Mouse (Mus musculus): ENCODE measurements around the gene Nr1h4. TPM values are rescaled to one million over a fixed set of nuclear protein-coding genes. Genes with fewer than 3 reads are reported as not detected.

The Nr1h4 gene
- polyA plus RNA-seq, 1 experiment from 2014 or later: 0.07 TPM

DNA sequence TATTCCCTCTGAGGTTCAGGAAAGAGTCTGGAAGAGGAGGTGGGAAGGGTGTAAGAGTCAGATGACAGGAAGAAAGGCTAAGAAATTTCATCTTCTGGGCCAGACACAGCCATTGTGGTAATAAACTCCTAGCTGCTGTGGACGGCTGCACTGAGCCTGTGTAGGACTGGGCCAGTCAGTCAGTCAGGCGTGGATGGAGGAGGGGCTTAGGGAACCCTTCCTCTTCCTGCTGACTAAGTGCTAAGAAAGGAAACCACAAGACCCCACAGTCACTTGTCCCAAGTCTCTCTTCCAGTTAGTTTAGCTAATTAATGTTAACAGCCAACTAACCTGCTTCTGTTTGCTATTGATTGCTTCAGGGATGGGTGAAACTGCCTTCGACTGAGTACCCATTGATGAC is 117.9 kb downstream of the Nr1h4 start:
- DNase-seq (ENCODE audit: low spot score): no peak
- H3K4me1 ChIP-seq: no peaks in the 10 kb centered on the region
- H3K4me3 ChIP-seq: no peak overlapping the region
- 73% methylated on average over 3 of the region's 3 CpGs for WGBS
- H3K27me3 ChIP-seq (ENCODE audit: low read depth, poor library complexity, severe bottlenecking): no peaks in the 10 kb centered on the region
- H3K36me3 ChIP-seq: peaks cover 83% of the 10 kb centered on the region
- H3K9me3 ChIP-seq (replicated peaks): no peaks in the 10 kb centered on the region
- H3K27ac ChIP-seq (replicated peaks): no peak overlapping the region

DNA sequence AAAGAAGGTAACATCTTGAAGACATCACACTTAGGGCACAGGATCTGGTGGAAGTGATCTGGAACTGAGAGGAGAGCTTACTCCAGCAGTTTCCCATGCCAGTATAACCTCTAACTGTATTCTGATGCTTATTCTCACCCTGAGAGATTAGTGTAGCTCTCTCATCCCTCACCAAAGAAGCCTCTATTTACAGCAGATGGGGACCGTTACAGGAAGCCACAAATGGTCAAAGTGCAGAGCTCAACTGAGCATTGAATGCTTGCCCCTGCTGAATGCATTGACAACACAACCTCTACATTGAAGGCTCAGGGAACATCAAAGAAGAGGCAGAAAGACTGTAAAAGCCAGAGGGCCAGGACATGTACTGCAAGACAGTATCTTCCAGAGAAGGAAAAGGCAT is 125.8 kb downstream of the Nr1h4 start:
- H3K4me1 ChIP-seq: no peaks in the 10 kb centered on the region; the same call in 1 of the 2 replicates
- H3K27ac ChIP-seq (replicated peaks): no peak overlapping the region
- no peak overlapping the region for H3K4me3 ChIP-seq
- 67% methylated on average over 1 of the region's 1 CpGs for WGBS
- no peaks in the 10 kb centered on the region for H3K27me3 ChIP-seq (ENCODE audit: low read depth, poor library complexity, severe bottlenecking)
- H3K36me3 ChIP-seq: peaks cover 20% of the 10 kb centered on the region
- DNase-seq (ENCODE audit: low spot score): no peak
- H3K9me3 ChIP-seq (replicated peaks): no peaks in the 10 kb centered on the region

DNA sequence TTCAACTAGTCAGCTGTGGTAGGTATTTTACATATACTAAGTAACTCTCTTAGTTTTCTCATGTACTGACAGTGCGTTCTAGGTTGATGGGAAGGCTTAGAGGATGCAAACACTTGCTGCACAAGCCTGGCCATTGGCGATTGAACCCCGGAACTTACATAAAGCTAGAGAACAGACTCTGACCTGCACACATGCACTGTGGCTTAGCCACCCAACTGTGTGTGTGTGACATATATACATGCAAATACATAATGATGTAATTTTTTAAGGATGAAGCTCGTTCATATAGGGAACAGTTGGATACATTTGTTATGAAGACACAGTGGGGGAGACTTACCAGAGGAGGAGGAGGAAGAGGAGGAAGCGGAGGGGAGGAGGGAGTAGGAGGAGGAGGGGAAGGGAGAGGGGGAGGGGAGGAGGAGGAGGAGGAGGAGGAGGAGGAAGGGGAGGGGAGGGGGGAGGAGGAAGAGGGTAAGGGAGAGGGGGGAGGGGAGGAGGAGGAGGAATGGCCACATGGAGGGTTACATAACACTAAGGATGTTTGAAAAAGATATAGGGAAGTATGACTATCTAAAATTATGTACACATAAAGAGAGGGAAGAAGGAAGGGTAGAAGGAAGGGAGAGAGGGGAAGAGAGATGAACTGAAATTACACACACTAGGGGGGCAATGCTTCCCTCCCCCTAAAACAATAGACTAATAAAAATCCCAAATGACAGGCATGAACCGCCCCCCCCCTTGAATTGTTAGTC is 126.5 kb downstream of the Nr1h4 start:
- Histone ChIP-seq H3K27ac (replicated peaks) (no peak overlapping the region), H3K4me3 (no peak overlapping the region), H3K9me3 (replicated peaks) (no peaks in the 10 kb centered on the region), H3K27me3 (ENCODE audit: low read depth, poor library complexity, severe bottlenecking) (no peaks in the 10 kb centered on the region), H3K4me1 (no peaks in the 10 kb centered on the region; the same call in 1 of the 2 replicates), H3K36me3 (peaks cover 18% of the 10 kb centered on the region)
- WGBS: 85% methylated on average over 5 of the region's 6 CpGs
- DNase-seq (ENCODE audit: low spot score): no peak

DNA sequence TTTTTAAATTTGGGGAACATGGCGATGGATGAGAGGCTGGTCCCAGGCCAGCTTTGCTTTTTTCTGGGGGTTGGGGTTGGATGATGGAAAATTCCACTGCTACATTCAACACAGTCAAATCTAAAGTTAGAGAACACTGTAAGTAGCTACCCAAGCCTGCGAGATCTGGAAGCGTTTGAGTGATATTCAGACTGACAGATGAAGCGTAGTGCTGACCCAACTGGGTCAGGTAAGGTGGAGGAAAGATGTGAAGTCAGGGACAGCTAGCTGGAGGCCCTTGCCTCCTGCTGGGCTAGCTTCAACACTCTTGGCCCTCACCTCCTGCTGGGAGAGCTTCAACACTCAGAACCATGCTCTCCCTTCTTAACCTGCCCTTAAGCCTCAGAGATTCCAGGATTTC is 128.4 kb downstream of the Nr1h4 start:
- no peak overlapping the region for H3K4me3 ChIP-seq
- H3K4me1 ChIP-seq: no peaks in the 10 kb centered on the region; the same call in 1 of the 2 replicates
- H3K9me3 ChIP-seq (replicated peaks): peaks cover 3% of the 10 kb centered on the region; the same call in 1 of the 2 replicates
- H3K27ac ChIP-seq (replicated peaks): no peak overlapping the region
- WGBS: 80% methylated on average over 4 of the region's 4 CpGs
- no peak for DNase-seq (ENCODE audit: low spot score)
- 0 out of 2 replicates have a peak, but pooled peaks cover 3% of the 10 kb centered on the region for H3K36me3 ChIP-seq
- no peaks in the 10 kb centered on the region for H3K27me3 ChIP-seq (ENCODE audit: low read depth, poor library complexity, severe bottlenecking)

Other genes with a start within 250 kb of the Nr1h4 start
- 0.44 and 0.89 TPM in 2 replicates for gene Ano4, start 188.8 kb downstream of the Nr1h4 start, polyA plus RNA-seq (2016; fragmentation: Nextera tagmentation; extraction: Ambion mirVana)
- gene Gas2l3, start 89.6 kb downstream of the Nr1h4 start, polyA plus RNA-seq (2016; fragmentation: Nextera tagmentation; extraction: Ambion mirVana): 18.7 and 19.4 TPM in 2 replicates
- 0.26 and 0.46 TPM in 2 replicates for gene Slc17a8, start 87.7 kb upstream of the Nr1h4 start, polyA plus RNA-seq (2016; fragmentation: Nextera tagmentation; extraction: Ambion mirVana)
- gene Scyl2, start 152.7 kb upstream of the Nr1h4 start, polyA plus RNA-seq (2016; fragmentation: Nextera tagmentation; extraction: Ambion mirVana): 8.3 and 9.9 TPM in 2 replicates
- 37.2 and 41.3 TPM in 2 replicates for gene Actr6, start 198.7 kb upstream of the Nr1h4 start, polyA plus RNA-seq (2016; fragmentation: Nextera tagmentation; extraction: Ambion mirVana)
- gene Uhrf1bp1l, start 211.4 kb upstream of the Nr1h4 start, polyA plus RNA-seq (2016; fragmentation: Nextera tagmentation; extraction: Ambion mirVana): 28.5 and 31.4 TPM in 2 replicates

Data from midbrain, embryonic 10.5 days (tissue).